Mouse (Mus musculus): ENCODE data around the gene Nr5a2. TPM values are rescaled to one million over a fixed set of nuclear protein-coding genes. Genes with fewer than 3 reads are reported as not detected.

The Nr5a2 gene
- polyA plus RNA-seq, 1 experiment from 2014 or later, result 0.23 TPM

DNA sequence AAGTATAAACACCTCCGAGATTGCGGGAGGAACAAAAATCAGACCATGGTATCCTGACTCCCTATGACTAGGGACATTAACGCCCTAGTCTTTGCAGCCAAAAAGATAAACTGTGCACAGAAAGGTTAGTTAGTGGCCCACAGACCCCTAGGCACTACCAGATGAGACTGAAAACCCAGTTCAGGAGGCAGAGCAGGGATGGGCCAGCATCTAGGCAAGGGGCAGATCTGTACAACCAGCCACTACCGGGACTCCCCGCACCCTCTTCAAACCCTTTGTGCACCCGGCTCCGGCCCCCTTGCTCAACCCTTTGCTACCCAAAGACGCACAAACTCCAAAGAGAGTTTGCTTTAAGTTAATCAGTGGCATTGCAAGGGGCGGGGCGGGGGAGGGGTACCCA is 14.4 kb downstream of the Nr5a2 start:
- WGBS, result under 1% methylated on average over 10 of the region's 10 CpGs
- no peak overlapping the region for H3K4me2 ChIP-seq (ENCODE audit: low read length)
- H3K27ac ChIP-seq (ENCODE audit: low read length), result no peak overlapping the region
- ATAC-seq, result no peak
- no peak overlapping the region for H3K4me3 ChIP-seq (replicated peaks; ENCODE audit: low read length)
- H3K36me3 ChIP-seq (ENCODE audit: control insufficient read depth, insufficient read depth), result no peaks in the 10 kb centered on the region
- H3K9ac ChIP-seq (replicated peaks; ENCODE audit: low read depth, low read length), result no peak overlapping the region
- H3K9me3 ChIP-seq (ENCODE audit: control insufficient read depth, low read length), result no peaks in the 10 kb centered on the region
- H3K4me1 ChIP-seq (replicated peaks; ENCODE audit: control insufficient read depth, insufficient read depth, low read length), result peaks cover 16% of the 10 kb centered on the region
- H3K27me3 ChIP-seq (replicated peaks; ENCODE audit: control insufficient read depth, insufficient read depth, low read length), result peaks cover 44% of the 10 kb centered on the region

DNA sequence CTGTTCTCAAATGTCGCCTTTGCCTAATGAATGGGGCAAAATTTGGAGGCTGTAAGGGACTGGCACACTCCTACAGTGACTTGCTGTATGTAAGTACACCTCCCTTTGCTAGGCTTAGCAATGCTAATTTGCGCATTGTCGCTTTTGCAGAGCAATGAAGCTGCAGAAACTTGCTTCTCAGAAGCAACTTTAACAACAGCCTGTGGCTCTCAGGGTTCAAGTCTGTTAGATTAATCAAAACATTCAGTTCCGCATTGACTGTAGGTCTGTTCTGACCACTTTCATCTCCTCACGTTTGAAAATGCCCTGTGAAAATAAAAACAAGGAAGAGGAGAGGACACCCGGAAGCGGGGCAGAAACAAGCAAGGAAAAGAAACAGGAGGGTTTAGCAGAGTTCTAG is 14.8 kb downstream of the Nr5a2 start:
- Histone ChIP-seq H3K27ac (ENCODE audit: low read length) (no peak overlapping the region), H3K4me3 (replicated peaks; ENCODE audit: low read length) (no peak overlapping the region), H3K4me2 (ENCODE audit: low read length) (no peak overlapping the region), H3K27me3 (replicated peaks; ENCODE audit: control insufficient read depth, insufficient read depth, low read length) (peaks cover 39% of the 10 kb centered on the region), H3K4me1 (replicated peaks; ENCODE audit: control insufficient read depth, insufficient read depth, low read length) (peaks cover 16% of the 10 kb centered on the region), H3K9me3 (ENCODE audit: control insufficient read depth, low read length) (no peaks in the 10 kb centered on the region), H3K36me3 (ENCODE audit: control insufficient read depth, insufficient read depth) (no peaks in the 10 kb centered on the region), H3K9ac (replicated peaks; ENCODE audit: low read depth, low read length) (no peak overlapping the region)
- under 1% methylated on average over 7 of the region's 7 CpGs for WGBS
- ATAC-seq, result no peak

DNA sequence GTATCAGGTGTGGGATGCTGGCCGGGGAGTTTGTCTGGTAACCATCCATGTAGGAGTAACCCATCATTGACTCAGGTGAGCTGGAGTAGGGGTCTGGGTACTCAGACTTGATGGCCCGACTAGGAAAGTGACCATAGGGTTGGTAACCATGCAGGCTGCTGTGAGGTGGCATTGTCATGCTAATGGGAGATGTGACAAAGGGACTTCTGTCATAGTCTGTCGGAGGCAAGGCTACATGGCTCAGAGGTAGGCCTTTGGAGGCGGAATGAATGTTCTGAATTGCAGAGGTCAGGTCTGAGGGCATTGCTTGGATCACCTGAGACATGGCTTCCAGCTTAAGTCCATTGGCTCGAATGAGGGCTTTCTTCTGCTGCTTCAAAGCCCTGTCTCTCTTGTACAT is 19.6 kb downstream of the Nr5a2 start:
- WGBS, result 59% methylated on average over 5 of the region's 5 CpGs
- H3K27ac ChIP-seq (ENCODE audit: low read length), result no peak overlapping the region
- H3K36me3 ChIP-seq (ENCODE audit: control insufficient read depth, insufficient read depth), result no peaks in the 10 kb centered on the region
- H3K27me3 ChIP-seq (replicated peaks; ENCODE audit: control insufficient read depth, insufficient read depth, low read length), result peaks cover 18% of the 10 kb centered on the region
- no peaks in the 10 kb centered on the region for H3K4me1 ChIP-seq (replicated peaks; ENCODE audit: control insufficient read depth, insufficient read depth, low read length)
- H3K9ac ChIP-seq (replicated peaks; ENCODE audit: low read depth, low read length), result no peak overlapping the region
- H3K9me3 ChIP-seq (ENCODE audit: control insufficient read depth, low read length), result no peaks in the 10 kb centered on the region
- no peak overlapping the region for H3K4me3 ChIP-seq (replicated peaks; ENCODE audit: low read length)
- ATAC-seq, result no peak
- H3K4me2 ChIP-seq (ENCODE audit: low read length), result no peak overlapping the region

DNA sequence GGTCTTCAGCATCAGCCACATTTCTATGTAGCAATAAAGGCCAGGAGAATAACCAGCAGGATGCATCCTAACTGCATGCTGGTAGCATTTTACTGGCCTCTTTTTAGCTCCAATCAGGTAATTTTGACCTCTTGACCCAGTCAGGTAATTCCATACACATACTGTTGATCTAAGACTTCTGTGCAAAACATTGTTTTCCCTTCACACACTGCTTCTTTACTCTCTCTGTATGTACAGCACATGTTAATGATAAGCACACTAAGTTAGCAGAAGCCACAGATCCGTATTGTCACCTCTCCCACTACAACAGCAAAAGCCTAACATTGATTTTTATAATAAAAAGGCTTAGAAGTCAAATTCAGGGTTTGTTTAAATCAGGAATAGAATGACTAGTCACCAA is 21.0 kb downstream of the Nr5a2 start:
- no peaks in the 10 kb centered on the region for H3K4me1 ChIP-seq (replicated peaks; ENCODE audit: control insufficient read depth, insufficient read depth, low read length)
- no peak overlapping the region for H3K4me2 ChIP-seq (ENCODE audit: low read length)
- no peak overlapping the region for H3K27ac ChIP-seq (ENCODE audit: low read length)
- ATAC-seq, result no peak
- 71% methylated on average over 1 of the region's 1 CpGs for WGBS
- H3K36me3 ChIP-seq (ENCODE audit: control insufficient read depth, insufficient read depth), result no peaks in the 10 kb centered on the region
- no peaks in the 10 kb centered on the region for H3K9me3 ChIP-seq (ENCODE audit: control insufficient read depth, low read length)
- H3K9ac ChIP-seq (replicated peaks; ENCODE audit: low read depth, low read length), result no peak overlapping the region
- H3K27me3 ChIP-seq (replicated peaks; ENCODE audit: control insufficient read depth, insufficient read depth, low read length), result peaks cover 13% of the 10 kb centered on the region
- H3K4me3 ChIP-seq (replicated peaks; ENCODE audit: low read length), result no peak overlapping the region

DNA sequence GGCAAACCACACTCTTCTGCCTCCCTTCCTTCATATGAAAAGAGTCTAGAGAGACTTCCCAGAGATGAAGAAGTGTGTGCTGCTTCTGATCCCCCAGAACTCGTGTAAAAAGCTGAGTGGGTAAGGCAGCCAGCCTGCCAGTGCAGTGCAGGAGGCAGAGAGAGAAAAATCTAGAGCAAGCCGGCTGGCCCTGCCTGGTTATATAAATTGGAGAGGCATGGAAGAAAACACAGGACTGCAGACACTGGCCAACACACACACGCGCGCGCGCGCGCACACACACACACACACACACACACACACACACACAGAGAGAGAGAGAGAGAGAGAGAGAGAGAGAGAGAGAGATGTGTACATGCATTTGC is 24.3 kb downstream of the Nr5a2 start:
- no peak for ATAC-seq
- no peak overlapping the region for H3K27ac ChIP-seq (ENCODE audit: low read length)
- no peaks in the 10 kb centered on the region for H3K27me3 ChIP-seq (replicated peaks; ENCODE audit: control insufficient read depth, insufficient read depth, low read length)
- H3K9ac ChIP-seq (replicated peaks; ENCODE audit: low read depth, low read length), result no peak overlapping the region
- H3K4me2 ChIP-seq (ENCODE audit: low read length), result no peak overlapping the region
- no peaks in the 10 kb centered on the region for H3K36me3 ChIP-seq (ENCODE audit: control insufficient read depth, insufficient read depth)
- H3K4me3 ChIP-seq (replicated peaks; ENCODE audit: low read length), result no peak overlapping the region
- no peaks in the 10 kb centered on the region for H3K9me3 ChIP-seq (ENCODE audit: control insufficient read depth, low read length)
- H3K4me1 ChIP-seq (replicated peaks; ENCODE audit: control insufficient read depth, insufficient read depth, low read length), result no peaks in the 10 kb centered on the region
- 90% methylated on average over 9 of the region's 9 CpGs for WGBS

DNA sequence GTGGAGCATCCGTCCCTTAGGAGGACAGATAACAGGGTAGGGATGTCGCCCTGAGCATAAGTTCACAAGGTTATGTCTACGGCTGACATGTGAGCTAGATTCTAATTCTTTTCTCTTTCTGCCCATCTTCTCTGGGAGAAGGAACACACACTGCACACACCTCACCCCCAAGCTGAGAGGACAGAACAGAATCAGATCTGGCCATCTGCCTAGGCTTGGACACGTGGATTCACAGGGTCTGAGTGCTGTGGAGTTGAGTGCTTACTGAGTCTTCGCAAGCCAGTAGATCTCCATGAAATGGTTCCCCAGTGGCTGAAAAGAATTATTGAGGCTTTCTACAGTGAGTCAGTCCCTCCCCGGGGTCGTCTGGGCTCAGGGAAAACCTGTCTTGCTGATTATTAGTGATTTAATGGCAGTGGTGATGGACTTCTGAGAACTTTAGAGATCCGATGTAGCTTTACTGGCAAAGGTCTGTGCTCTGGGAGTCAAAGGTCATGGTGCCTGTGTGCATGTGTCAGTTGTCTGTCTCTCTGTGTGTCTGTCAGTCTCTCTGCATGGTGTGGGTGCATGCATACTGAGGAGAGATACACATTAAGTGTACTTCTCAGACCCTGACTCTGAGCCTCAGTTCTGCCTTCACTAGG is 24.8 kb downstream of the Nr5a2 start:
- no peak overlapping the region for H3K4me3 ChIP-seq (replicated peaks; ENCODE audit: low read length)
- ATAC-seq, result no peak
- no peak overlapping the region for H3K9ac ChIP-seq (replicated peaks; ENCODE audit: low read depth, low read length)
- no peaks in the 10 kb centered on the region for H3K36me3 ChIP-seq (ENCODE audit: control insufficient read depth, insufficient read depth)
- H3K4me1 ChIP-seq (replicated peaks; ENCODE audit: control insufficient read depth, insufficient read depth, low read length), result no peaks in the 10 kb centered on the region
- WGBS, result 80% methylated on average over 8 of the region's 8 CpGs
- no peaks in the 10 kb centered on the region for H3K27me3 ChIP-seq (replicated peaks; ENCODE audit: control insufficient read depth, insufficient read depth, low read length)
- no peaks in the 10 kb centered on the region for H3K9me3 ChIP-seq (ENCODE audit: control insufficient read depth, low read length)
- no peak overlapping the region for H3K27ac ChIP-seq (ENCODE audit: low read length)
- H3K4me2 ChIP-seq (ENCODE audit: low read length), result no peak overlapping the region

DNA sequence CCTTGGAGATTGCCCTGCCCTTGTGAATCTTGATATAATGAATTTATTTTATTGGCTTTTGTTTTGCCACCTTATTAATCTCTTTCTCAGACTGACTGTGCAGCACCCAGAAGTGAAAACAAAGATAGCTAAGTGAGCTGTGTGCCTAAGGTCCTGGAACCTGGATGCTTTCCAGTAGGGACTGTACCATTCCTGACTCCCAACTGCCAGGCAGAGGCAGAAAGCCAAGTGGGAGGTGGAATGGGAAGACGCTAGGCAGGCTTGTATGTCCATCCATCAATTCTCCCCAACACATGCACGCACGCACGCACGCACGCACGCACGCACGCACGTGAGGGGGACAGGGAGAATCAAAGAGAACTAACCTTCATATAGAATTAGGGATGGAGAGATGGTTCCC is 26.2 kb downstream of the Nr5a2 start:
- Histone ChIP-seq H3K4me1 (replicated peaks; ENCODE audit: control insufficient read depth, insufficient read depth, low read length) (no peaks in the 10 kb centered on the region), H3K9ac (replicated peaks; ENCODE audit: low read depth, low read length) (no peak overlapping the region), H3K36me3 (ENCODE audit: control insufficient read depth, insufficient read depth) (no peaks in the 10 kb centered on the region), H3K9me3 (ENCODE audit: control insufficient read depth, low read length) (no peaks in the 10 kb centered on the region), H3K4me2 (ENCODE audit: low read length) (no peak overlapping the region), H3K4me3 (replicated peaks; ENCODE audit: low read length) (no peak overlapping the region), H3K27me3 (replicated peaks; ENCODE audit: control insufficient read depth, insufficient read depth, low read length) (no peaks in the 10 kb centered on the region), H3K27ac (ENCODE audit: low read length) (no peak overlapping the region)
- no peak for ATAC-seq
- 89% methylated on average over 10 of the region's 10 CpGs for WGBS

DNA sequence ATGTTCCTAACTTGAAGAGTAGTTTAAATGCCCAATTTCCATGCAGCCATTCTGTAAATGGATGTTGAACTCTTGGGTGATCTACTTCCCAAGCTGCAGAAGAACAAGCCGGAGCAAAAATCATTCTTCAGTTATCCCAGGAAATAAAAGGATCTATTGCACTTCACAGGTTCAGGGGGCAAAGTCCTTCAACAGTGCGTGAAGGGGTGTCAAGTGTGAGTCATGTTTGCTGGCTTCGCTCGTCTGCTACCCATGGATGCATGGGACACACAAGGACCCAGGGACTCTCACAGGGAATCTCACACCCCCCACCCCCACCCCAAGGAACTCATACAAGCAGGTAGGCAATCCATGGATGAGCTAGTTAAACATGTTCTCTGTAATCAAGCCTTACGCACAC is 29.2 kb downstream of the Nr5a2 start:
- H3K4me1 ChIP-seq (replicated peaks; ENCODE audit: control insufficient read depth, insufficient read depth, low read length), result no peaks in the 10 kb centered on the region
- no peak for ATAC-seq
- no peak overlapping the region for H3K4me3 ChIP-seq (replicated peaks; ENCODE audit: low read length)
- no peak overlapping the region for H3K4me2 ChIP-seq (ENCODE audit: low read length)
- H3K27ac ChIP-seq (ENCODE audit: low read length), result no peak overlapping the region
- WGBS, result 94% methylated on average over 5 of the region's 5 CpGs
- H3K27me3 ChIP-seq (replicated peaks; ENCODE audit: control insufficient read depth, insufficient read depth, low read length), result no peaks in the 10 kb centered on the region
- no peaks in the 10 kb centered on the region for H3K36me3 ChIP-seq (ENCODE audit: control insufficient read depth, insufficient read depth)
- H3K9me3 ChIP-seq (ENCODE audit: control insufficient read depth, low read length), result no peaks in the 10 kb centered on the region
- H3K9ac ChIP-seq (replicated peaks; ENCODE audit: low read depth, low read length), result no peak overlapping the region

DNA sequence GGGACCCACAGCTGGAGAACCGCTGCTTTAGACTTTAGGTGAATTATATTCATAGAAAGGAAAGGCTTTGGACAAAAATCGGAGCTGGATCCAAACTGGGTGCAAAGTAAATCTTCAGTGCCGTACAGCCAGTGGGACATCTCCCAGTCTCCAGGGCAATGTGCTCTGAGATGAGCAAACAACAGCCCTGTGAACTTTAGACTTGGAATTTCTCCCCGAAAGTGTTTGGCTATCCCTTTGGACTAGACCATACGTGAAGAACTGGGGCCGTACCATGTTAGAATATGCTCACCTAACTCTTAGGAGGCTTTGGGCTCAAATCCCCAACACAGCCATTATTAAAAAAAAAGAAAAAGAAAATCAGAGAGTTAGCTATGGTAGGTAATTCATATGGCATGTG is 30.5 kb downstream of the Nr5a2 start:
- Histone ChIP-seq H3K4me2 (ENCODE audit: low read length) (no peak overlapping the region), H3K9ac (replicated peaks; ENCODE audit: low read depth, low read length) (no peak overlapping the region), H3K4me1 (replicated peaks; ENCODE audit: control insufficient read depth, insufficient read depth, low read length) (no peaks in the 10 kb centered on the region), H3K36me3 (ENCODE audit: control insufficient read depth, insufficient read depth) (no peaks in the 10 kb centered on the region), H3K4me3 (replicated peaks; ENCODE audit: low read length) (no peak overlapping the region), H3K27ac (ENCODE audit: low read length) (no peak overlapping the region), H3K9me3 (ENCODE audit: control insufficient read depth, low read length) (no peaks in the 10 kb centered on the region), H3K27me3 (replicated peaks; ENCODE audit: control insufficient read depth, insufficient read depth, low read length) (no peaks in the 10 kb centered on the region)
- WGBS, result 91% methylated on average over 6 of the region's 6 CpGs
- ATAC-seq, result no peak

DNA sequence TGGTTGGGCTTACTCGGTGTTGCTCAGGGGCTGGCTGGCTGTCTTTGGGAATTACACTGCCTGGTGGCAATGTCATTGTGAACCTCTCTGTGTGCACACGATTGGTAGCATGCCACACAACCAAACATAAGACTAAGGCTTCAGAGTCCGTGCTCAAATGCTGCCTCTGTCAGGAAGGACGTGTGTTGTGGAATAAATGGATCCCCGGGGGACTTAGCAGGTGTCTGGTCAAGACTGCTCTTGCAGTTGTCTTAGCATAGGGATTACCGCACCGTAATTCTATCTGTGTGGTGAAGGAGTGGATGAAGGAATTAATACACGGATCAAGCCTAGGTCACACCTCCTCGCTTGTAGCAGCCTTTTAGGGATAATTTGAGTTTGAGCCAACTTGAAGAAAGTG is 32.8 kb downstream of the Nr5a2 start:
- no peaks in the 10 kb centered on the region for H3K4me1 ChIP-seq (replicated peaks; ENCODE audit: control insufficient read depth, insufficient read depth, low read length)
- H3K27ac ChIP-seq (ENCODE audit: low read length), result no peak overlapping the region
- no peaks in the 10 kb centered on the region for H3K9me3 ChIP-seq (ENCODE audit: control insufficient read depth, low read length)
- H3K36me3 ChIP-seq (ENCODE audit: control insufficient read depth, insufficient read depth), result no peaks in the 10 kb centered on the region
- no peak overlapping the region for H3K4me3 ChIP-seq (replicated peaks; ENCODE audit: low read length)
- H3K4me2 ChIP-seq (ENCODE audit: low read length), result no peak overlapping the region
- H3K27me3 ChIP-seq (replicated peaks; ENCODE audit: control insufficient read depth, insufficient read depth, low read length), result no peaks in the 10 kb centered on the region
- 50% methylated on average over 9 of the region's 9 CpGs for WGBS
- ATAC-seq, result no peak
- no peak overlapping the region for H3K9ac ChIP-seq (replicated peaks; ENCODE audit: low read depth, low read length)
